8 mouse cellular contexts compared by ENCODE assay signal in the genomic region with DNA sequence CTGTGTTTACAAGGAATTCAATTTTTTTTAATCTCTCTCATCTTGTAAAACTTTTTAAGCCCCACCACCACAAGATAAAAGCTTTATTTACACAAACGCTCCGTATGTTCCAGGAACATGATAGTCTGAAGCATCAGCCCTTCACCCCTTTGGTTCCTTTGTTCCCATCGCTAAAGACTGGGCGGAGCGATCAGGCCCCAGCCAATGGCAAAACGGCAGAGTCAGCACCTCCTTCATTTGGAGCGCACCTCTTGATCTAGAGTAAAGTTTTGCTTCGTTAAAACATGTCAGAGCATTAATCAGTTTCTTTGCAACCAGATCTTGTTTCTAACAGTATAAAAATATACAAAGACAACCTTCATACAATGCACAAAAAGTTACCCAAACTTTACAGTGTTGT. TPM values are rescaled to one million over a fixed set of nuclear protein-coding genes. Genes with fewer than 3 reads are reported as not detected.
A peak's percentile ranks its signal among the peaks of the same experiment; 100 is the strongest.
DNase-seq lines count a peak whose midpoint lies in the region; ATAC-seq and TF ChIP-seq lines count a peak whose summit lies in the region.

No protein-coding gene starts in this region.

- H3K4me2 ChIP-seq in heart, embryonic 13.5 days, result peak overlapping the region; percentile 55
- H3K4me2 ChIP-seq in liver, embryonic 12.5 days, result peak overlapping the region; percentile 40
- peak overlapping the region; percentile 36 for H3K4me2 ChIP-seq in stomach, embryonic 15.5 days

- no peak for ATAC-seq in heart, embryonic 13.5 days (ENCODE audit: extremely low read depth, insufficient number of reproducible peaks, low FRiP score, low TSS enrichment)
- ATAC-seq in liver, embryonic 12.5 days, result 0 out of 2 replicates have a peak, but pooled peaks have one; percentile 44
- no peak for ATAC-seq in stomach, embryonic 15.5 days (ENCODE audit: insufficient read depth, low FRiP score, low read depth)
- no peak for ATAC-seq in activated CD4-positive, CD25-positive, alpha-beta regulatory T cell, adult 4 months
- ATAC-seq in cerebellum, adult (ENCODE audit: insufficient number of reproducible peaks, low FRiP score, low TSS enrichment), result no peak

- no peaks in the 10 kb centered on the region for H3K27me3 ChIP-seq in heart, embryonic 13.5 days (replicated peaks)
- peaks cover 9% of the 10 kb centered on the region; the same call in 1 of the 2 replicates for H3K27me3 ChIP-seq in liver, embryonic 12.5 days (replicated peaks)
- H3K27me3 ChIP-seq in stomach, embryonic 15.5 days (replicated peaks), result no peaks in the 10 kb centered on the region

- no peaks in the 10 kb centered on the region for H3K9me3 ChIP-seq in heart, embryonic 13.5 days
- H3K9me3 ChIP-seq in liver, embryonic 12.5 days (replicated peaks), result no peaks in the 10 kb centered on the region
- H3K9me3 ChIP-seq in stomach, embryonic 15.5 days, result no peaks in the 10 kb centered on the region

- H3K9ac ChIP-seq in heart, embryonic 13.5 days, result no peak overlapping the region
- H3K9ac ChIP-seq in liver, embryonic 12.5 days, result no peak overlapping the region
- no peak overlapping the region for H3K9ac ChIP-seq in stomach, embryonic 15.5 days

- no peaks in the 10 kb centered on the region for H3K36me3 ChIP-seq in heart, embryonic 13.5 days
- no peaks in the 10 kb centered on the region for H3K36me3 ChIP-seq in liver, embryonic 12.5 days
- no peaks in the 10 kb centered on the region for H3K36me3 ChIP-seq in stomach, embryonic 15.5 days

- no peak overlapping the region for H3K27ac ChIP-seq in heart, embryonic 13.5 days (replicated peaks)
- no peak overlapping the region for H3K27ac ChIP-seq in liver, embryonic 12.5 days
- no peak overlapping the region for H3K27ac ChIP-seq in stomach, embryonic 15.5 days

- no peak for DNase-seq in heart, adult 9 months (ENCODE audit: low spot score in 2 of 2)
- peak; percentile 46 for DNase-seq in brain, embryonic 14.5 days (ENCODE audit: low read depth)
- DNase-seq in heart, postnatal 4 days, result peak; percentile 35

- TF ChIP-seq POLR2A in brain, embryonic 14.5 days (IDR thresholded peaks at IDR 0.05; ENCODE audit: borderline replicate concordance, extremely low read depth, insufficient read depth, insufficient read length, poor library complexity, severe bottlenecking), result no peak

- 10% methylated on average over 8 of the region's 8 CpGs for WGBS in heart, embryonic 13.5 days
- WGBS in liver, embryonic 12.5 days (ENCODE audit: insufficient replicate concordance), result 14% methylated on average over 8 of the region's 8 CpGs
- 8% methylated on average over 8 of the region's 8 CpGs for WGBS in stomach, embryonic 15.5 days

- TF ChIP-seq CTCF in brain, embryonic 14.5 days (IDR thresholded peaks at IDR 0.05; ENCODE audit: borderline replicate concordance, extremely low read depth, insufficient read depth, insufficient read length), result no peak

- H3K4me3 ChIP-seq in heart, embryonic 13.5 days, result 0 out of 2 replicates have a peak overlapping the region, but pooled peaks have one; percentile 7
- H3K4me3 ChIP-seq in liver, embryonic 12.5 days, result no peak overlapping the region
- H3K4me3 ChIP-seq in stomach, embryonic 15.5 days (replicated peaks), result no peak overlapping the region

- H3K4me1 ChIP-seq in heart, embryonic 13.5 days, result no peaks in the 10 kb centered on the region
- 0 out of 2 replicates have a peak, but pooled peaks cover 2% of the 10 kb centered on the region for H3K4me1 ChIP-seq in liver, embryonic 12.5 days
- H3K4me1 ChIP-seq in stomach, embryonic 15.5 days, result no peaks in the 10 kb centered on the region

RNA-seq across cellular contexts. Expression of a gene that starts 13.2 kb away (rescaled TPM):
- polyA plus RNA-seq in heart, embryonic 13.5 days (2015; fragmentation: Nextera tagmentation; extraction: Ambion mirVana), result 1.9 TPM in 1 of 2 replicates, not detected in the other
- not detected in 2 replicates for polyA plus RNA-seq in brain, embryonic 14.5 days (2012; rRNA removed)
- total RNA-seq in heart, postnatal 4 days (2021), result 1 to 10 TPM in 1 of 2 experiments, not detected in 1; 3.5 TPM
- not detected in 2 replicates for polyA plus RNA-seq in liver, embryonic 12.5 days (2016; fragmentation: Nextera tagmentation; extraction: Ambion mirVana)
- 1.8 TPM in 1 of 2 replicates, not detected in the other for polyA plus RNA-seq in stomach, embryonic 15.5 days (2015; fragmentation: Nextera tagmentation; extraction: Ambion mirVana)
- not detected for polyA plus RNA-seq in activated CD4-positive, CD25-positive, alpha-beta regulatory T cell, adult 4 months (2017; shearing (Covaris generic))

RNA-seq across cellular contexts. Expression of a gene that starts 31.2 kb away (rescaled TPM):
- 100 and 101 TPM in 2 replicates for polyA plus RNA-seq in heart, embryonic 13.5 days (2015; fragmentation: Nextera tagmentation; extraction: Ambion mirVana)
- 118 and 119 TPM in 2 replicates for polyA plus RNA-seq in brain, embryonic 14.5 days (2012; rRNA removed)
- 10 to 100 TPM; 89.6 to 89.9 TPM for total RNA-seq in heart, postnatal 4 days (2021)
- polyA plus RNA-seq in liver, embryonic 12.5 days (2016; fragmentation: Nextera tagmentation; extraction: Ambion mirVana), result 45.5 and 47.4 TPM in 2 replicates
- 161 and 177 TPM in 2 replicates for polyA plus RNA-seq in stomach, embryonic 15.5 days (2015; fragmentation: Nextera tagmentation; extraction: Ambion mirVana)
- polyA plus RNA-seq in activated CD4-positive, CD25-positive, alpha-beta regulatory T cell, adult 4 months (2017; shearing (Covaris generic)), result 100 to 1,000 TPM; 137 to 154 TPM

RNA-seq across cellular contexts. Expression of a gene that starts 31.2 kb away (rescaled TPM):
- polyA plus RNA-seq in heart, embryonic 13.5 days (2015; fragmentation: Nextera tagmentation; extraction: Ambion mirVana), result 124 and 142 TPM in 2 replicates
- polyA plus RNA-seq in brain, embryonic 14.5 days (2012; rRNA removed), result 88.9 and 105 TPM in 2 replicates
- 10 to 100 TPM; 84.6 to 87.0 TPM for total RNA-seq in heart, postnatal 4 days (2021)
- 136 and 137 TPM in 2 replicates for polyA plus RNA-seq in liver, embryonic 12.5 days (2016; fragmentation: Nextera tagmentation; extraction: Ambion mirVana)
- 174 and 176 TPM in 2 replicates for polyA plus RNA-seq in stomach, embryonic 15.5 days (2015; fragmentation: Nextera tagmentation; extraction: Ambion mirVana)
- 100 to 1,000 TPM; 107 to 115 TPM for polyA plus RNA-seq in activated CD4-positive, CD25-positive, alpha-beta regulatory T cell, adult 4 months (2017; shearing (Covaris generic))

Comparison
In these comparisons a context has a peak if more than half of its experiments do, and no peak if none do; other contexts are left out.
1. DNase-seq: peak in brain, embryonic 14.5 days (single experiment) and heart, postnatal 4 days (single experiment); none in heart, adult 9 months (0 of 2).
2. Peak in every context shown above with its lines, with median percentiles within 50 percentile points of each other: H3K4me2 ChIP-seq.